Mouse (Mus musculus) layer of hippocampus, adult 9-11 months (tissue): ENCODE data around the gene Bglap.
"Not testable (repeated sequence)": the region's sequence is repeated elsewhere in the genome, so short reads cannot be mapped to it uniquely, and the experiment has no call there.

Experiments used
- DNase-seq: peaks from one replicate; pipeline ENCODE4 v3.0.0; 2022

Gene Bglap

GRCm38 (mm10) chr3:88384364-88384763 lies at the start of gene Bglap:
Bglap (minus strand) TSS chr3:88384464.
- DNase-seq, result no peak

GRCm38 (mm10) chr3:88428639-88429038 lies 44.4 kb upstream of the Bglap start:
- not testable (repeated sequence) for DNase-seq

- no peak for DNase-seq
These were observed 43.2 kb upstream of the Bglap start for GRCm38 (mm10) chr3:88427342-88427905.

GRCm38 (mm10) chr3:88425708-88426420 lies 41.6 kb upstream of the Bglap start:
- DNase-seq, result no peak

GRCm38 (mm10) chr3:88425330-88425689 lies 41.0 kb upstream of the Bglap start:
- no peak for DNase-seq

GRCm38 (mm10) chr3:88424605-88425329 lies 40.5 kb upstream of the Bglap start, which contains the start of gene Slc25a44:
Slc25a44 (minus strand) TSS chr3:88425139.
- peak; percentile 97 for DNase-seq

GRCm38 (mm10) chr3:88422020-88422720 lies 37.9 kb upstream of the Bglap start:
- no peak for DNase-seq

GRCm38 (mm10) chr3:88420771-88421170 lies 36.5 kb upstream of the Bglap start:
- no peak for DNase-seq

- no peak for DNase-seq
These were observed 33.8 kb upstream of the Bglap start for GRCm38 (mm10) chr3:88418016-88418415.

- no peak for DNase-seq
These were observed 31.4 kb upstream of the Bglap start for GRCm38 (mm10) chr3:88415668-88416067.

GRCm38 (mm10) chr3:88412636-88413035 lies 28.4 kb upstream of the Bglap start:
- DNase-seq, result no peak

GRCm38 (mm10) chr3:88411681-88412080 lies 27.4 kb upstream of the Bglap start:
- DNase-seq, result no peak

- DNase-seq, result no peak
These were observed 26.4 kb upstream of the Bglap start for GRCm38 (mm10) chr3:88410645-88411031.

- peak; percentile 92 for DNase-seq
These were observed 25.7 kb upstream of the Bglap start, which contains the start of gene Pmf1 for GRCm38 (mm10) chr3:88409741-88410644. Pmf1 (minus strand) TSS chr3:88410331.

GRCm38 (mm10) chr3:88408953-88409352 lies 24.7 kb upstream of the Bglap start:
- DNase-seq, result no peak

- DNase-seq, result no peak
These were observed 23.3 kb upstream of the Bglap start for GRCm38 (mm10) chr3:88407529-88407928.

- peak; percentile 70 for DNase-seq
These were observed 22.8 kb upstream of the Bglap start for GRCm38 (mm10) chr3:88407090-88407489.

- no peak for DNase-seq
These were observed 19.4 kb upstream of the Bglap start for GRCm38 (mm10) chr3:88403522-88404230.

GRCm38 (mm10) chr3:88398666-88399065 lies 14.4 kb upstream of the Bglap start:
- no peak for DNase-seq

- no peak for DNase-seq
These were observed 11.5 kb upstream of the Bglap start for GRCm38 (mm10) chr3:88395742-88396141.

- DNase-seq, result no peak
These were observed 11.0 kb upstream of the Bglap start for GRCm38 (mm10) chr3:88395288-88395687.
